Mouse (Mus musculus) monocyte, adult 2 months (primary cell): ENCODE measurements around the gene Rgs13.
"Not testable (repeated sequence)": the region's sequence is repeated elsewhere in the genome, so short reads cannot be mapped to it uniquely, and the experiment has no call there.

Experiments used
- DNase-seq, 2 experiments: peaks; one replicate each; pipeline ENCODE4 v3.0.0; 2022; ENCODE audit warnings: low spot score in 2 of 2, low read depth in 1 of 2

Rgs13 gene

GRCm38 (mm10) chr1:144152526-144152925 is 24.6 kb downstream of the Rgs13 start:
- DNase-seq, result no peak

GRCm38 (mm10) chr1:144152184-144152525 is 25.0 kb downstream of the Rgs13 start:
- DNase-seq, result no peak

GRCm38 (mm10) chr1:144151401-144152183 is 25.6 kb downstream of the Rgs13 start:
- DNase-seq, result no peak

- DNase-seq, result no peak
Observed at GRCm38 (mm10) chr1:144149997-144150396, 27.2 kb downstream of the Rgs13 start.

- not testable (repeated sequence) for DNase-seq
Observed at GRCm38 (mm10) chr1:144141398-144141797, 35.8 kb downstream of the Rgs13 start.

GRCm38 (mm10) chr1:144139847-144140246 is 37.3 kb downstream of the Rgs13 start:
- no peak for DNase-seq

GRCm38 (mm10) chr1:144127965-144128364 is 49.2 kb downstream of the Rgs13 start:
- no peak for DNase-seq

GRCm38 (mm10) chr1:144120042-144120441 is 57.1 kb downstream of the Rgs13 start:
- DNase-seq, result no peak

- DNase-seq, result no peak
Observed at GRCm38 (mm10) chr1:144119456-144119855, 57.7 kb downstream of the Rgs13 start.

GRCm38 (mm10) chr1:144115848-144116727 is 61.1 kb downstream of the Rgs13 start:
- no peak for DNase-seq

GRCm38 (mm10) chr1:144113438-144114074 is 63.6 kb downstream of the Rgs13 start:
- no peak for DNase-seq

- no peak for DNase-seq
Observed at GRCm38 (mm10) chr1:144112946-144113345, 64.2 kb downstream of the Rgs13 start.

GRCm38 (mm10) chr1:144098587-144099258 is 78.4 kb downstream of the Rgs13 start:
- DNase-seq, result no peak

- DNase-seq, result no peak
Observed at GRCm38 (mm10) chr1:144090410-144090809, 86.8 kb downstream of the Rgs13 start.
